Mouse (Mus musculus) embryonic facial prominence, embryonic 14.5 days (tissue): ENCODE results near the gene Slc16a6. TPM values are rescaled to one million over a fixed set of nuclear protein-coding genes. Genes with fewer than 3 reads are reported as not detected.
"Not testable (repeated sequence)": the region's sequence is repeated elsewhere in the genome, so short reads cannot be mapped to it uniquely, and the experiment has no call there.

Experiments used
- ATAC-seq: fragments of 200-750 bp; cut with Nextera tagmentation; 2 replicates; pipeline ENCODE4 v1.8.0; 2017; ENCODE audit warnings: low read depth, moderate number of reproducible peaks, moderate TSS enrichment
- DNase-seq: peaks from one replicate; pipeline ENCODE4 v3.0.0-alpha.2; 2015; ENCODE audit warnings: low spot score
- H3K27ac ChIP-seq: fragments of 300-500 bp; sonication (generic); replicated peaks from 2 replicates; pipeline ENCODE4 v1.5.1; 2014; ENCODE audit warnings: low read depth, mild to moderate bottlenecking, low read length, moderate library complexity
- H3K27me3 ChIP-seq: fragments of 300-500 bp; sonication (generic); replicated peaks from 2 replicates; pipeline ENCODE4 v1.6.1; 2014; ENCODE audit warnings: low read length; ENCODE audit not compliant: control insufficient read depth, insufficient read depth
- H3K36me3 ChIP-seq: fragments of 300-500 bp; sonication (generic); 2 replicates; pipeline ENCODE4 v1.6.1; 2014; ENCODE audit warnings: low read length, mixed read lengths; ENCODE audit not compliant: control insufficient read depth, insufficient read depth
- H3K4me1 ChIP-seq: fragments of 300-500 bp; sonication (generic); 2 replicates; pipeline ENCODE4 v1.6.1; 2014; ENCODE audit warnings: antibody characterized with exemption, low read length; ENCODE audit not compliant: control insufficient read depth, insufficient read depth
- H3K4me2 ChIP-seq: fragments of 300-500 bp; sonication (generic); 2 replicates; pipeline ENCODE4 v1.6.1; 2014; ENCODE audit warnings: low read depth, mild to moderate bottlenecking, low read length, moderate library complexity, mixed read lengths
- H3K4me3 ChIP-seq: fragments of 300-500 bp; sonication (generic); 2 replicates; pipeline ENCODE4 v1.5.1; 2014; ENCODE audit warnings: low read depth, mild to moderate bottlenecking, low read length
- H3K9ac ChIP-seq: fragments of 300-500 bp; sonication (generic); 2 replicates; pipeline ENCODE4 v1.6.1; 2014; ENCODE audit warnings: low read depth, mild to moderate bottlenecking, low read length, moderate library complexity, mixed read lengths
- H3K9me3 ChIP-seq: fragments of 300-500 bp; sonication (generic); 2 replicates; pipeline ENCODE4 v1.6.1; 2016; ENCODE audit warnings: low read length; ENCODE audit not compliant: control insufficient read depth
- WGBS: fragments of 180-500 bp; shearing (Covaris S2); extraction: QIAGEN DNeasy Blood & Tissue Kit; methylation state at CpG from one replicate; pipeline ENCODE4 v1.1.7; 2014; 5-methylcytosine and 5-hydroxymethylcytosine counted together
- polyA plus RNA-seq: library from polyadenylated mRNA; unstranded; fragments of >200 nt; fragmentation: Nextera tagmentation; extraction: Ambion mirVana; gene quantifications from 2 replicates; pipeline ENCODE4 v1.2.1, GENCODE M21; 2014

Slc16a6 gene
- polyA plus RNA-seq, 1 experiment from 2014 or later: 5.6 TPM

DNA sequence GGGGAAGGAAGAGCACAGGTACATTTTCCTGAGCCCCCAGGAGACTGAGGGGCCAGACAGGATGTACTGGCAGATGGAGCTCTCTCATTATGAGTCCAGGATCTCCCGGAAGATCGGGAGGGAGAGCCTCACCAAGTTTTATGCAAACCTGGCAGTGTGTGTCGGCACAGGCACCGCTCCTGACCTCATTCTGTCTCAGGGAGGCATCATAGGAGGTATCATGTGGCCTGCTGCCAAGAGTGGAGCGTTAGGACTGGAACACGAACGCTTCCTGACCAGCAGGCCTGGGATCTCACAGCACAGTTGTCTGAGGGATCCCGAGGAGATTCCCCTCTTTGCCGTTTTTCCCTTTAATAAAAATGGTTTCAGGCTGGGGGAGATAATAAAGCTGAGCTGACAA lies 31.6 kb upstream of the Slc16a6 start:
- H3K4me1 ChIP-seq: no peaks in the 10 kb centered on the region
- WGBS: 63% methylated on average over 9 of the region's 9 CpGs
- H3K9me3 ChIP-seq: 0 out of 2 replicates have a peak, but pooled peaks cover 2% of the 10 kb centered on the region
- no peak for ATAC-seq
- no peak overlapping the region for H3K4me3 ChIP-seq
- H3K4me2 ChIP-seq: no peak overlapping the region
- no peaks in the 10 kb centered on the region for H3K27me3 ChIP-seq
- no peak overlapping the region for H3K9ac ChIP-seq
- H3K36me3 ChIP-seq: no peaks in the 10 kb centered on the region
- H3K27ac ChIP-seq: no peak overlapping the region
- DNase-seq: no peak

DNA sequence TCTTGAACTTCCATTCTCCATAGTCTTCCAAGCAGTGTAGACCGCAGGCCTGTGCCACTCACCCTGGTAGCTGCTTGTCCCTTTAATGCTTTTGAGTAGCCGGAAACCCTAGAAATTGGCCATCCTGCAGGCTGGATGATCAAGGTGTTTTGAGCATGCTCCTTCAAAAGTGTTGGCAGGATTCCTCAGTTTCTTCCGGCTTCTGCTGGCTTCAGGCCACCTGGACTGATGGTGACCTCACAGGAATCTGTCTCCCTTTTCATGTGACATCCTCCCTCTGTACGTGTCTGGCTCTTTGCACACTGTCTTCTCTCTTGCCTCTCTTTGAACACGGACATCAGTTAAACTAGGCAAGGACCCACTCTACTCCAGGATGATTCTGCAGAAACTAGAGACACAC lies 26.8 kb upstream of the Slc16a6 start:
- no peak overlapping the region for H3K9ac ChIP-seq

DNA sequence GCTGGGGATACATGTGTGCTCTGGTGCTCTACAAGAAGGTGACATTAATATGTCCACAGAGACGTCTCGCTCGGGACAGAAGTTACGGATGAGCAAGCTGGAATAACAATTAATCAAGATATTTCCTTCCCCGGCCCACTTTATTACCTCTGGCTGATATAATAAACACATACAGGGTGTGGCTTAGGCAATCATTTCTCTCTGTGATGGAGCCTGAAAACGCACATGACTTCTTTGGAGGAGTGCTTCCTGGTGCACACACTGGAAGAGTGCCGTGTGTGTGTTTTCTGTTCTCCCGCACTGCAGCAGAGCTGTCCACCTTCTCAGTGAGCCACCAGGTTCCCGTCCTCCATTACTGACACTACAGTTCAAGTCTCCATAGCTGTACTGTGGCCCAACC lies 24.6 kb upstream of the Slc16a6 start:
- DNase-seq (no peak), ATAC-seq (no peak)
- no peak overlapping the region for H3K27ac ChIP-seq
- H3K4me3 ChIP-seq: no peak overlapping the region
- H3K9me3 ChIP-seq: no peaks in the 10 kb centered on the region
- H3K4me1 ChIP-seq: no peaks in the 10 kb centered on the region; the same call in 1 of the 2 replicates
- H3K27me3 ChIP-seq: no peaks in the 10 kb centered on the region
- H3K36me3 ChIP-seq: no peaks in the 10 kb centered on the region
- H3K4me2 ChIP-seq: no peak overlapping the region
- WGBS: 67% methylated on average over 9 of the region's 9 CpGs
- no peak overlapping the region for H3K9ac ChIP-seq

More for the DNA sequence above, 26.8 kb upstream of the Slc16a6 start:
- no peaks in the 10 kb centered on the region; the same call in 1 of the 2 replicates for H3K4me1 ChIP-seq
- no peaks in the 10 kb centered on the region for H3K9me3 ChIP-seq
- no peaks in the 10 kb centered on the region for H3K27me3 ChIP-seq
- no peak for ATAC-seq
- WGBS: 85% methylated on average over 5 of the region's 5 CpGs
- no peak overlapping the region for H3K4me3 ChIP-seq
- H3K36me3 ChIP-seq: no peaks in the 10 kb centered on the region
- no peak for DNase-seq
- H3K27ac ChIP-seq: no peak overlapping the region
- no peak overlapping the region for H3K4me2 ChIP-seq

DNA sequence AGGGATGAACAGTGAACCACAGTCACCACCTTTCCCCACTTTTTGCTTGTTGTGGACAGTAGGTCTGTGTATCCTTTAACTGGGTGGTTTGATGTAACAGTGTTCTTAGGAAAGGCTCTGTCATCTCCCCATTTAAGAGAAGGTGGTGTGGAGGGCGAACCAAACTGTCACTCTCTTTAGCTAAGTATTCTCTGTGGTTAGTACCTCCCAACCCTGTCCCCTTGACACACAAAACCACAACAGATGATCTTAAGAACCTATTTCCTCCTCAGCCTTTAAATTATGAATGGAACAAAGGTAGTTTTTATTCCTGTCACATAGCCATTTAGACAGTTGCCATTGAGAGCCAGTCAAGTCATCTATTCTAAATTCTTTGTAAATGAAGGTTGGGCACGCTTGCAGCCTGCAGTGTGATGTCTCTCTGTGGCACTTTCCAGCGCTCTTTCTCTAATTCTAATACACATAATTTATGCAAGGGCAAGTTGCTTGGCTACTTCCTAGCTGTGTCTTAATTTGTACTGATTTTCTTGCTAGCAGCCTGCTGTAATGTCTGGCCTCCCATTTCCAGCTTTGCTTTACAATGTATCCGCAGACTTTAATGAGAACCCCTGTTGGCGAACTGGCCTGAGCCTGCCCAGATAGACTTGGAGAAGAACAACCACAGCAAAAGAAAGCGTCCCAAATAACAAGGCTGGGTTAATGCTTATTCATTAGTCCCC lies 23.8 kb upstream of the Slc16a6 start:
- Histone ChIP-seq H3K9me3 (no peaks in the 10 kb centered on the region), H3K27me3 (no peaks in the 10 kb centered on the region), H3K4me3 (no peak overlapping the region), H3K4me1 (no peaks in the 10 kb centered on the region; the same call in 1 of the 2 replicates), H3K36me3 (no peaks in the 10 kb centered on the region), H3K4me2 (no peak overlapping the region), H3K9ac (no peak overlapping the region), H3K27ac (no peak overlapping the region)
- WGBS: 78% methylated on average over 6 of the region's 6 CpGs
- DNase-seq (no peak), ATAC-seq (no peak)

GRCm38 (mm10) chr11:109496475-109496993 lies 23.1 kb upstream of the Slc16a6 start:
- H3K9ac ChIP-seq: no peak overlapping the region
- DNase-seq (no peak), ATAC-seq (no peak)
- no peaks in the 10 kb centered on the region for H3K27me3 ChIP-seq
- 77% methylated on average over 7 of the region's 7 CpGs for WGBS
- no peaks in the 10 kb centered on the region; the same call in 1 of the 2 replicates for H3K4me1 ChIP-seq
- H3K9me3 ChIP-seq: no peaks in the 10 kb centered on the region
- no peaks in the 10 kb centered on the region for H3K36me3 ChIP-seq
- no peak overlapping the region for H3K27ac ChIP-seq
- no peak overlapping the region for H3K4me3 ChIP-seq
- H3K4me2 ChIP-seq: no peak overlapping the region

GRCm38 (mm10) chr11:109495771-109496474 lies 22.5 kb upstream of the Slc16a6 start:
- H3K27ac ChIP-seq: no peak overlapping the region
- H3K27me3 ChIP-seq: no peaks in the 10 kb centered on the region
- H3K4me1 ChIP-seq: no peaks in the 10 kb centered on the region; the same call in 1 of the 2 replicates
- no peak overlapping the region for H3K4me3 ChIP-seq
- no peak overlapping the region for H3K9ac ChIP-seq
- DNase-seq (no peak), ATAC-seq (peak; percentile 50; the same call in 1 of the 2 replicates)
- H3K4me2 ChIP-seq: no peak overlapping the region
- 69% methylated on average over 14 of the region's 14 CpGs for WGBS
- no peaks in the 10 kb centered on the region for H3K36me3 ChIP-seq
- no peaks in the 10 kb centered on the region for H3K9me3 ChIP-seq

DNA sequence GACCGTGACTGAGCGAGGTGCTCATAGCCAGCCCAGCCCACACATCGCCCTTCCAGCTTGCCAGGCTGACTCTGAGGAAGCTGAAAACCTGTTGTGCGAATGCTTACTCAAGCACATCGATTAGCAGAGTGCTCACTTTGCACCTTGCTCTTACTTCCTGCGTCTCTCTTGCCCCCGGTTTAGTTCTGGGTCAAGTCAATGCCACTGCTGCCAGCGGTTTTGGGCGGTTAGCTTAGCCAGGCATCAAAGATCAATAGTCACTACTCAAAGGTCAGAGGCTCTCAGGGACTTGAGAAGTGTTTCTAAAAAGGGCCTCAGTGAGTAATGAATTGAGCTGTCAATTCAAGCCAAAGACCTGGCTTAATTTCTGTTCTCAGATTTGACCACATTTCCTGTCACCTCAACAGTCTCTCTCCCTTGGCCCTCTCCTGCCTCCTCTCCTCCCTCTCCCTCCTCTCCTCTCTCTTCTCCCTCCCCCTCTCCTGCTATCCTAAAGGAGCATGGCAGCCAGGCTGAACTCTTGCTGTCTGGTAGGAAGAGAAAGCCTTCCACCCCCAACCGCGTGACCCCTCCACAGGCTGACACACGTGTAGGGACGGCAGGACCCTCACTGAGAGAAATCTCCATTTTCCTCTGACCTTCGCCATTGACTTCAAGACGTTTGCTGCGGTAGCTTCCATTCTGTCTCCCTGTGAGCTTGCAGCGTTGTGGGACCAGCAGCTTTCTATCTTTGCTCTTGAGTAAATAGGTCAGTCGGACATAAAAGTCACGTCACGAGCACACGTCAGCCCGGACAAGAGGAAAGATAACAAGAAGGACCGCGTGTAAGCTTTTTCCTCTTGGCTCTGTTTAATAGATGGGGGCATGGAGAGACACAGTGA lies 21.7 kb upstream of the Slc16a6 start:
- ATAC-seq (no peak), DNase-seq (no peak)
- H3K9me3 ChIP-seq: no peaks in the 10 kb centered on the region
- no peak overlapping the region for H3K27ac ChIP-seq
- no peak overlapping the region for H3K9ac ChIP-seq
- H3K27me3 ChIP-seq: no peaks in the 10 kb centered on the region
- no peaks in the 10 kb centered on the region for H3K36me3 ChIP-seq
- H3K4me3 ChIP-seq: no peak overlapping the region
- 74% methylated on average over 24 of the region's 24 CpGs for WGBS
- H3K4me1 ChIP-seq: no peaks in the 10 kb centered on the region; the same call in 1 of the 2 replicates
- no peak overlapping the region for H3K4me2 ChIP-seq

- H3K9ac ChIP-seq, DNase-seq: not testable (repeated sequence)
Observed at GRCm38 (mm10) chr11:109492847-109493464, 19.6 kb upstream of the Slc16a6 start.

More at GRCm38 (mm10) chr11:109492847-109493464, 19.6 kb upstream of the Slc16a6 start:
- not testable (repeated sequence) for H3K9me3 ChIP-seq, H3K4me1 ChIP-seq, H3K36me3 ChIP-seq, H3K27ac ChIP-seq, H3K4me2 ChIP-seq, H3K27me3 ChIP-seq, H3K4me3 ChIP-seq, ATAC-seq
- 74% methylated on average over 8 of the region's 8 CpGs for WGBS
